Mouse (Mus musculus) testis, adult 2 months (tissue): Measurements from ENCODE around the gene Hoxc6.

Experiments used
- CTCF ChIP-seq: fragments of 200-500 bp; IDR thresholded peaks from 2 replicates; pipeline ENCODE4 v1.5.1; 2012; ENCODE audit warnings: low read depth, mild to moderate bottlenecking, inconsistent platforms, low read length, moderate library complexity; ENCODE audit not compliant: control insufficient read depth, insufficient read depth, insufficient replicate concordance
- POLR2A ChIP-seq: fragments of 200-500 bp; IDR thresholded peaks from 2 replicates; pipeline ENCODE4 v1.6.1; 2012; ENCODE audit warnings: low read depth, mild to moderate bottlenecking, inconsistent platforms, low read length, moderate library complexity; ENCODE audit not compliant: control insufficient read depth

- TF ChIP-seq CTCF (no peak), POLR2A (no peak)
These were observed 41.2 kb upstream of the Hoxc6 start for GRCm38 (mm10) chr15:102956906-102957305.
